Mouse (Mus musculus) embryonic facial prominence, embryonic 13.5 days (tissue): ENCODE measurements at regions not wholly inside any gene's neighbourhood (a gene's known extent, or its start where the extent isn't known, plus 50 kb on each side); places are given as distances from the start of the nearest gene placed in this dataset. TPM values are rescaled to one million over a fixed set of nuclear protein-coding genes. Genes with fewer than 3 reads are reported as not detected.

Experiments
- microRNA-seq: library from miRNA; unstranded; fragments of <30 nt; microRNA quantifications from one replicate; pipeline ENCODE4, GENCODE M21; 2016

Small RNA genes lying in the stretch of these regions (microRNA-seq; reads per million reads assigned to microRNA genes)
- not detected for gene Gm23147
